ENCODE assay signal across 8 mouse cellular contexts in genomic region chr12:91684101-91684839, GRCm38 (mm10).
DNase-seq lines count a peak whose midpoint lies in the region; ATAC-seq and TF ChIP-seq lines count a peak whose summit lies in the region.

No protein-coding gene starts in this region.

- H3K36me3 ChIP-seq in hindbrain, embryonic 14.5 days (replicated peaks; ENCODE audit: control insufficient read depth, insufficient read depth): no peaks in the 10 kb centered on the region
- H3K36me3 ChIP-seq in lung, embryonic 16.5 days (ENCODE audit: control insufficient read depth, insufficient read depth, low read length): no peaks in the 10 kb centered on the region
- no peaks in the 10 kb centered on the region for H3K36me3 ChIP-seq in stomach, embryonic 14.5 days (ENCODE audit: control insufficient read depth, insufficient read depth, low read length)

- no peaks in the 10 kb centered on the region for H3K9me3 ChIP-seq in hindbrain, embryonic 14.5 days (ENCODE audit: control insufficient read depth, low read length)
- H3K9me3 ChIP-seq in lung, embryonic 16.5 days (ENCODE audit: control insufficient read depth, low read length): no peaks in the 10 kb centered on the region
- no peaks in the 10 kb centered on the region for H3K9me3 ChIP-seq in stomach, embryonic 14.5 days (ENCODE audit: control insufficient read depth, low read depth, low read length)

- H3K4me2 ChIP-seq in hindbrain, embryonic 14.5 days (replicated peaks): peak overlapping the region; percentile 39
- peak overlapping the region; percentile 60 for H3K4me2 ChIP-seq in lung, embryonic 16.5 days (ENCODE audit: low read depth, low read length)
- H3K4me2 ChIP-seq in stomach, embryonic 14.5 days (replicated peaks; ENCODE audit: low read depth, low read length): peak overlapping the region; percentile 33

- peaks cover 11% of the 10 kb centered on the region for H3K4me1 ChIP-seq in lung, adult 2 months (ENCODE audit: control insufficient read depth, insufficient read depth, low read length)
- H3K4me1 ChIP-seq in hindbrain, embryonic 14.5 days (replicated peaks; ENCODE audit: control insufficient read depth, insufficient read depth, low read length): peaks cover 32% of the 10 kb centered on the region
- H3K4me1 ChIP-seq in lung, embryonic 16.5 days (replicated peaks; ENCODE audit: control insufficient read depth, insufficient read depth, low read length): peaks cover 29% of the 10 kb centered on the region
- H3K4me1 ChIP-seq in stomach, embryonic 14.5 days (ENCODE audit: control insufficient read depth, insufficient read depth, low read length): peaks cover 31% of the 10 kb centered on the region

- 12% methylated on average over 15 of the region's 15 CpGs for WGBS in lung, adult 2 months
- WGBS in hindbrain, embryonic 14.5 days: 9% methylated on average over 15 of the region's 15 CpGs
- 12% methylated on average over 15 of the region's 15 CpGs for WGBS in lung, embryonic 16.5 days
- 9% methylated on average over 15 of the region's 15 CpGs for WGBS in stomach, embryonic 14.5 days

- no peak for DNase-seq in lung, adult 2 months
- no peak for DNase-seq in lung, postnatal 14 days
- DNase-seq in embryo, embryonic 10 days (ENCODE audit: low spot score): peak; percentile 76
- peak; percentile 63 for DNase-seq in hindbrain, embryonic 14.5 days (ENCODE audit: low spot score)
- no peak for DNase-seq in adrenal gland, adult 8-10 months
- DNase-seq in natural killer cell, adult 2 months (ENCODE audit: low spot score in 2 of 2): no peak

- H3K27me3 ChIP-seq in hindbrain, embryonic 14.5 days (ENCODE audit: control insufficient read depth, insufficient read depth, low read length): no peaks in the 10 kb centered on the region
- no peaks in the 10 kb centered on the region for H3K27me3 ChIP-seq in lung, embryonic 16.5 days (ENCODE audit: control insufficient read depth, insufficient read depth, low read depth, low read length)
- no peaks in the 10 kb centered on the region for H3K27me3 ChIP-seq in stomach, embryonic 14.5 days (ENCODE audit: control insufficient read depth, insufficient read depth, low read length)

- TF ChIP-seq CTCF in lung, adult 2 months (IDR thresholded peaks at IDR 0.05; ENCODE audit: insufficient read depth, low read length): no peak

- no peak overlapping the region; the same call in 1 of the 2 replicates for H3K9ac ChIP-seq in hindbrain, embryonic 14.5 days
- peak overlapping the region; percentile 29 for H3K9ac ChIP-seq in lung, embryonic 16.5 days (ENCODE audit: low read length)
- no peak overlapping the region for H3K9ac ChIP-seq in stomach, embryonic 14.5 days (replicated peaks; ENCODE audit: low read depth, low read length)

- peak overlapping the region; percentile 27 for H3K4me3 ChIP-seq in lung, adult 2 months (replicated peaks; ENCODE audit: extremely low read depth, low read depth, low read length)
- H3K4me3 ChIP-seq in hindbrain, embryonic 14.5 days (replicated peaks; ENCODE audit: low read length): no peak overlapping the region
- peak overlapping the region; percentile 32 for H3K4me3 ChIP-seq in lung, embryonic 16.5 days (ENCODE audit: low read length)
- H3K4me3 ChIP-seq in stomach, embryonic 14.5 days (ENCODE audit: low read depth, low read length): peak overlapping the region; percentile 9; the same call in 1 of the 2 replicates

- peak; percentile 71 for ATAC-seq in hindbrain, embryonic 14.5 days (ENCODE audit: low FRiP score)
- ATAC-seq in lung, embryonic 16.5 days (ENCODE audit: low read depth): peak; percentile 64; the same call in 1 of the 2 replicates
- ATAC-seq in stomach, embryonic 14.5 days (ENCODE audit: insufficient number of reproducible peaks, insufficient read depth, low FRiP score, low read depth): no peak; the same call in 1 of the 2 replicates

- no peak for TF ChIP-seq POLR2A in lung, adult 2 months (IDR thresholded peaks at IDR 0.05; ENCODE audit: borderline replicate concordance, extremely low read depth, low read depth, low read length)

- H3K27ac ChIP-seq in hindbrain, embryonic 14.5 days: peak overlapping the region; percentile 68
- peak overlapping the region; percentile 71 for H3K27ac ChIP-seq in lung, embryonic 16.5 days (ENCODE audit: low read length)
- peak overlapping the region; percentile 44; the same call in 1 of the 2 replicates for H3K27ac ChIP-seq in stomach, embryonic 14.5 days (ENCODE audit: low read length)

Comparison
In these comparisons a context has a peak if more than half of its experiments do, and no peak if none do; other contexts are left out.
1. DNase-seq: peak in embryo, embryonic 10 days (single experiment) and hindbrain, embryonic 14.5 days (single experiment); none in lung, adult 2 months (single experiment), lung, postnatal 14 days (single experiment), adrenal gland, adult 8-10 months (single experiment) and natural killer cell, adult 2 months (0 of 2).
2. Peak in every context shown above with its lines, with median percentiles within 50 percentile points of each other: H3K27ac ChIP-seq and H3K4me2 ChIP-seq.